Mouse (Mus musculus): ENCODE measurements around the gene Gstm6. TPM values are rescaled to one million over a fixed set of nuclear protein-coding genes. Genes with fewer than 3 reads are reported as not detected.

The Gstm6 gene
- total RNA-seq, 1 experiment from 2014 or later: 5.9 TPM

- DNase-seq: no peak
These were observed 3.0 kb downstream of the Gstm6 start for GRCm38 (mm10) chr3:107940524-107940923.

GRCm38 (mm10) chr3:107939830-107940229 lies 3.7 kb downstream of the Gstm6 start:
- DNase-seq: no peak

GRCm38 (mm10) chr3:107939403-107939802 lies 4.1 kb downstream of the Gstm6 start:
- DNase-seq: peak; percentile 87

- no peak for DNase-seq
These were observed 7.7 kb downstream of the Gstm6 start for GRCm38 (mm10) chr3:107935888-107936287.

GRCm38 (mm10) chr3:107935268-107935667 lies 8.3 kb downstream of the Gstm6 start:
- no peak for DNase-seq

GRCm38 (mm10) chr3:107932128-107932527 lies 11.4 kb downstream of the Gstm6 start:
- DNase-seq: peak; percentile 30

GRCm38 (mm10) chr3:107931670-107932069 lies 11.9 kb downstream of the Gstm6 start, which contains the start of gene Gstm7:
Gene Gstm7 (minus strand): TSS chr3:107931817.
- peak; percentile 99 for DNase-seq

- DNase-seq: no peak
These were observed 12.4 kb downstream of the Gstm6 start for GRCm38 (mm10) chr3:107931134-107931533.

- no peak for DNase-seq
These were observed 13.8 kb downstream of the Gstm6 start for GRCm38 (mm10) chr3:107929731-107930130.

- DNase-seq: no peak
These were observed 14.3 kb downstream of the Gstm6 start for GRCm38 (mm10) chr3:107929243-107929642.

- DNase-seq: peak; percentile 51
These were observed 14.9 kb downstream of the Gstm6 start for GRCm38 (mm10) chr3:107928691-107929090.

- peak; percentile 50 for DNase-seq
These were observed 15.7 kb downstream of the Gstm6 start for GRCm38 (mm10) chr3:107927841-107928240.

- no peak for DNase-seq
These were observed 18.2 kb downstream of the Gstm6 start for GRCm38 (mm10) chr3:107925335-107925734.

GRCm38 (mm10) chr3:107920348-107920747 lies 23.2 kb downstream of the Gstm6 start:
- DNase-seq: no peak

GRCm38 (mm10) chr3:107917783-107918408 lies 25.7 kb downstream of the Gstm6 start:
- DNase-seq: peak; percentile 74

- DNase-seq: peak; percentile 21
These were observed 26.5 kb downstream of the Gstm6 start for GRCm38 (mm10) chr3:107917097-107917496.

- DNase-seq: no peak
These were observed 26.9 kb downstream of the Gstm6 start for GRCm38 (mm10) chr3:107916674-107917073.

GRCm38 (mm10) chr3:107905942-107906341 lies 37.6 kb downstream of the Gstm6 start:
- no peak for DNase-seq

GRCm38 (mm10) chr3:107900955-107901673 lies 42.4 kb downstream of the Gstm6 start:
- DNase-seq: no peak

GRCm38 (mm10) chr3:107898691-107899090 lies 44.9 kb downstream of the Gstm6 start:
- DNase-seq: no peak

GRCm38 (mm10) chr3:107895720-107896569 lies 47.6 kb downstream of the Gstm6 start, which contains the start of gene Gstm5:
Gene Gstm5 (plus strand): TSS chr3:107895821.
- peak; percentile 93 for DNase-seq

GRCm38 (mm10) chr3:107895194-107895719 lies 48.3 kb downstream of the Gstm6 start:
- DNase-seq: no peak
